Mouse (Mus musculus) urinary bladder, adult 2 months (tissue): Measurements from ENCODE around the gene Mtcp1. TPM values are rescaled to one million over a fixed set of nuclear protein-coding genes. Genes with fewer than 3 reads are reported as not detected.

Experiments
- DNase-seq: peaks from one replicate; pipeline ENCODE4 v3.0.0; 2022; ENCODE audit warnings: low spot score
- polyA plus RNA-seq: library from polyadenylated mRNA; depleted of rRNA; stranded (reverse); fragments of >200 nt; gene quantifications from 2 replicates; pipeline ENCODE4 v1.2.3, GENCODE M21; 2012; rRNA removed

Gene Mtcp1
- polyA plus RNA-seq: 10.3 and 13.8 TPM in 2 replicates

GRCm38 (mm10) chrX:75415936-75416785, at the start of gene Mtcp1, which contains the start of the genes Cmc4 and Brcc3:
Gene Mtcp1, minus strand, starts transcription at chrX:75416588.
Gene Cmc4, minus strand, starts transcription at chrX:75416584.
Gene Brcc3, plus strand, starts transcription at chrX:75416628.
- peak; percentile 74 for DNase-seq

- no peak for DNase-seq
These were observed 38.2 kb upstream of the Mtcp1 start for GRCm38 (mm10) chrX:75454597-75454996.

- no peak for DNase-seq
These were observed 6.7 kb downstream of the Mtcp1 start for GRCm38 (mm10) chrX:75409711-75410110.

- DNase-seq: no peak
These were observed 13.0 kb downstream of the Mtcp1 start for GRCm38 (mm10) chrX:75403350-75403749.

DNA sequence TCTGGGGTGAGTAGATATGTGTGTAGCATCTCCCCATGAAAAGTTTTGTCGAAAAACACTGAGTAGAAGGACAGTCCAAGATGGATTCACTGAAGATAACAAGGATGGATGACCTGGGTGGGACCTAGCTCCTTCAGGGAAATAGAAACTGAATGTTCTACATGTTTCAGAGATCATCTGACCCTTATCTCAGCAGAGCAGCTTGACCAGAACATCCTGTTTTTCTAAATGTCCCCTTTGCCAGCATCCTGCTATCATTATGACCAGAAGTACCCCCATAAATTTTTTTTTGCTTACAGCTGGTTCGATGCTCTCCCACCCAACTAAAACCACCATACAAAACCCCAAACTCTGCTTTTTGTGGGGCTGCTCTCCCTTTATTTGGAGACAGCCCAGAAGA, 13.7 kb downstream of the Mtcp1 start:
- DNase-seq: no peak

DNA sequence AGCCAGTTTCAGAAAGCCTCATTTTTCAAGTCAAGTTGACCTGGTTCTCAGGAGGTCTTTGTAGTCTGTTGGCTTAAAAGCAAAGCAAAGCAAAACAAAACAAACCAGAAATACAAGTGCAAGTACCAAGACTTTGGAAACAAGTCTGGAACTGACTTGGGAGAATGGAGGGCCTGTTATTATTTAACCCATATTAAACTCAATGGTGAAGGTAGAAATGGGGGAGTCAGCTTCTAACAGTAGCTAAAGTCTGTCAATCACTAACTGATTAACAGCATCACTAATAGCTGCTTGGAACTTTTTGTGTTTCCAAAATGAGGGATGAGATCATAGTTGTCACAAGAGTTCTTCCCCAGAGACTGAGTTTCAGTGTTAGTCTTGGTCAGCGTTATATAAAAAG, 16.9 kb downstream of the Mtcp1 start:
- no peak for DNase-seq

- peak; percentile 23 for DNase-seq
These were observed 34.1 kb downstream of the Mtcp1 start, which contains the start of the genes Fundc2 and F8 for GRCm38 (mm10) chrX:75382195-75382771. Gene Fundc2, plus strand, starts transcription at chrX:75382399. Gene F8, minus strand, starts transcription at chrX:75382615.

- DNase-seq: no peak
These were observed 34.7 kb downstream of the Mtcp1 start for GRCm38 (mm10) chrX:75381699-75382098.

GRCm38 (mm10) chrX:75381176-75381575, 35.2 kb downstream of the Mtcp1 start:
- DNase-seq: no peak

DNA sequence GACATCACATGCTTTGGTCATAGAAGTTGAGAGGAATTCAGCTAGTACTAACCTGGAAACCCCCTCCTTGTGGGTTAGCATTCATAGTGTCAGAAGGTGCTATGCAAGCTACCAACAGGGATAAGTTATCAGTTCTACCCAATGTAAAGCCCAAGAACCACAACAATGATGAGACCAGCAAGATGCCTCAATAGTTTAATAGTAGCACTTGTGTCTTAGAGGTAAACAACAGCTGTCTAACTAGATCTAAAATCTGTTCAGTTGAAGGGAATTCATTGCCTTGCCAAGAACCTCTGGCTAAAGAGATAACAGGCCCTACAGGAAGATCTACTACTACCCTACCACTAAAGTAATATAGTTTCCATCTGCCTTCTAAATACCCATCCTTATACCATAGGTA, 39.6 kb downstream of the Mtcp1 start:
- DNase-seq: no peak

- no peak for DNase-seq
These were observed 43.5 kb downstream of the Mtcp1 start for GRCm38 (mm10) chrX:75372666-75373425.

DNA sequence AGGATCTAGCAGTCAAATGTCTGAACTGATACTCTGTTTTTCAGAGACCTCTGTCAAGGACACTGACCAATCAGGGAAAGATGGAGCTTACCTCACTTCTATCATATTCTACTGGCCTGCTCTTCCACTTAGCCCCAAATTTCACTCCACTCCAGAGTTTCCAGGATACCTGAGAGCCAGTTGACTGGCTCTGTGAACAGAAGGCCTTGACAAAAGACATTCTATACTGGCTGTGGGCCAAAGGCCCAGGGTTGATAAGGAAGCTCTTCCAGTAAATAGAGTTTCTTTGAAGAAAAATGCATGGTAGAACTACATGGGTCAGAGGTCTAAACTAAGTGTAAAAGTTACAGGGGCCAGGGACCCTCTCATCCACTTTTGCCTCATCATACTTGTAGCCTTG, 46.2 kb downstream of the Mtcp1 start:
- DNase-seq: no peak

Other genes with a start within 250 kb of the Mtcp1 start
- 39.7 and 45.2 TPM in 2 replicates for gene Fundc2, start 34.2 kb downstream of the Mtcp1 start, polyA plus RNA-seq
- gene F8, start 34.0 kb downstream of the Mtcp1 start, polyA plus RNA-seq: 1.0 and 1.3 TPM in 2 replicates
- 18.3 and 26.1 TPM in 2 replicates for gene Cmc4, start within 50 bp of the Mtcp1 start, polyA plus RNA-seq
- gene Brcc3, start within 50 bp of the Mtcp1 start, polyA plus RNA-seq: 19.5 and 19.8 TPM in 2 replicates
- 32.1 and 38.3 TPM in 2 replicates for gene Vbp1, start 97.7 kb upstream of the Mtcp1 start, polyA plus RNA-seq
- gene Rab39b, start 161.6 kb upstream of the Mtcp1 start, polyA plus RNA-seq: 0.47 and 0.63 TPM in 2 replicates